Mouse (Mus musculus): ENCODE results near the gene Rrp9.

DNA sequence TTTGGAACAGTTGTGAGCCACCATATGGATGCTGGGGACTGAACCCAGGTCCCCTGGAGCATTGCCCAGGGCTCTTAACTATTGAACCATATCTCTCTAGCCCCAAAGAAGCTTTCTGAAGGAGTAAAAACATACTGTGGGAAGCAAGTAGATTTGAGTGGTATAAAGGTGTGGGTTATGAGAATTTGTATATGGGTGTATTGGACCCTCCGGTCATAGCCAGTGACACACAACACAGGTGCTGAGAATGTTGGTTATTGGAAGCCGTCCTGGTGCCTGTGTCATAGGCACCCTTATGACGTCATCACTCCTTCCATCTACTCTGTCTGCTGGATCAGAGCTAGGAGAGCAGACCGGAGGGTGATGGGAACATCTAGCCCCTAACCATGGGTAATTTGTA is 38.5 kb downstream of the Rrp9 start, which contains the start of gene Iqcf5:
- TF ChIP-seq HCFC1 (IDR thresholded peaks at IDR 0.05; ENCODE audit: borderline replicate concordance, insufficient read depth, low read length) (no peak), ZNF384 (IDR thresholded peaks at IDR 0.05; ENCODE audit: low read depth, low read length) (no peak)

All from ES-E14 (cell line).